Mouse (Mus musculus) heart, adult 2 months (tissue): ENCODE measurements around the gene Tmem236. TPM values are rescaled to one million over a fixed set of nuclear protein-coding genes. Genes with fewer than 3 reads are reported as not detected.

Source experiments
- DNase-seq, 2 experiments: peaks; one replicate each; pipeline ENCODE4 v3.0.0; 2021
- H3K27ac ChIP-seq: fragments of 200-600 bp; 2 replicates; pipeline ENCODE4 v1.8.1; 2022
- H3K27me3 ChIP-seq: fragments of 200-500 bp; 2 replicates; pipeline ENCODE4 v1.6.1; 2012; ENCODE audit warnings: mild to moderate bottlenecking, low read length, inconsistent platforms, mixed read lengths; ENCODE audit not compliant: control insufficient read depth, insufficient read depth
- H3K36me3 ChIP-seq: fragments of 200-500 bp; 2 replicates; pipeline ENCODE4 v1.6.1; 2012; ENCODE audit warnings: low read length, inconsistent platforms; ENCODE audit not compliant: control insufficient read depth, insufficient read depth
- H3K4me1 ChIP-seq: fragments of 200-500 bp; 2 replicates; pipeline ENCODE4 v1.6.1; 2011; ENCODE audit warnings: low read length; ENCODE audit not compliant: control insufficient read depth, insufficient read depth
- H3K4me3 ChIP-seq: fragments of 200-600 bp; 2 replicates; pipeline ENCODE4 v1.8.1; 2022
- H3K79me2 ChIP-seq: fragments of 200-500 bp; replicated peaks from 2 replicates; pipeline ENCODE4 v1.6.1; 2012; ENCODE audit warnings: mild to moderate bottlenecking, inconsistent platforms, low read length, moderate library complexity, mixed read lengths; ENCODE audit not compliant: control insufficient read depth, insufficient read depth
- H3K9ac ChIP-seq: fragments of 200-500 bp; 2 replicates; pipeline ENCODE4 v1.6.1; 2012; ENCODE audit warnings: low read depth, mild to moderate bottlenecking, control low read depth, inconsistent platforms, low read length, mixed read lengths
- CTCF ChIP-seq: fragments of 200-600 bp; IDR thresholded peaks from 2 replicates; pipeline ENCODE4 v1.8.1; 2022; ENCODE audit warnings: antibody characterized with exemption, mild to moderate bottlenecking, moderate library complexity
- EP300 ChIP-seq: fragments of 200-500 bp; IDR thresholded peaks from 2 replicates; pipeline ENCODE4 v1.6.1; 2011; ENCODE audit warnings: low read depth, low read length, control low read depth; ENCODE audit not compliant: insufficient read depth
- POLR2A ChIP-seq: fragments of 200-500 bp; IDR thresholded peaks from 2 replicates; pipeline ENCODE4 v1.6.1; 2011; ENCODE audit warnings: mild to moderate bottlenecking, low read depth, low read length, control low read depth; ENCODE audit not compliant: insufficient read depth
- WGBS: fragments of 180-500 bp; shearing (Covaris S2); methylation state at CpG from one replicate; pipeline ENCODE4 v1.1.7; 2018; 5-methylcytosine and 5-hydroxymethylcytosine counted together
- intact Hi-C: fragments of 180-260 bp; cut with DNase I; formaldehyde crosslinking; loops from one replicate; pipeline ENCODE4 v1.15.1; 2025
- polyA plus RNA-seq: library from polyadenylated mRNA; depleted of rRNA; stranded (reverse); fragments of >200 nt; gene quantifications from 2 replicates; pipeline ENCODE4 v1.2.3, GENCODE M21; 2012
- total RNA-seq, 2 experiments: library from RNA; stranded (reverse); gene quantifications; 2 replicates each; pipeline ENCODE4 v1.2.3; 2021

Gene Tmem236
- total and polyA plus RNA-seq, 3 experiments = 0.08 TPM; not detected in 2

GRCm38 (mm10) chr2:14139590-14139989 lies 34.7 kb upstream of the Tmem236 start:
- intact Hi-C loops = no loop called here
- no peaks in the 10 kb centered on the region; the same call in 1 of the 2 replicates for H3K36me3 ChIP-seq
- no peaks in the 10 kb centered on the region for H3K27me3 ChIP-seq
- TF ChIP-seq POLR2A = no peak
- no peak overlapping the region for H3K4me3 ChIP-seq
- no peaks in the 10 kb centered on the region for H3K79me2 ChIP-seq
- H3K27ac ChIP-seq = no peak overlapping the region
- no peak for DNase-seq
- no peak overlapping the region for H3K9ac ChIP-seq
- WGBS = 89% methylated on average over 6 of the region's 6 CpGs
- H3K4me1 ChIP-seq = peaks cover under 1% of the 10 kb centered on the region

DNA sequence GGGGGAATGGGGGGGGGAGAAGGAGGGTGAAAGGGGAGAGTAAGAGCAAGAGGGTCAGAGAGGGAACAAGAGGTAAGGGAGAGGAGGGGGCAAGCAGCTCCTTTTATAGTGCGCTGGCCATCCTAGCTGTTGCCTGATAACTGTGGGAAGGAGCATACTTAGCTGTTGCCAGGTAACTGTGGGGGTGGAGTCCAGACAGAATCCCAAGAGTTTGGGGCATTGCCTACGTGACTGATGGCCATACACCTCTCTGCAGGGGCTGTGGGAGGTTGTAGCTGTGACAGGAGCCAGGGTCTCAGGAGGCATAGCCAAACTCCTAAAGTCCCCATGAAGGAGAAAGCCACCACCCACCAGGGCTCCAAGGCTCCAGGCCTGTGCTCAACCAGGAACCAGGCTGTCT lies 34.3 kb upstream of the Tmem236 start:
- H3K36me3 ChIP-seq = no peaks in the 10 kb centered on the region; the same call in 1 of the 2 replicates
- H3K4me1 ChIP-seq = peaks cover 4% of the 10 kb centered on the region
- no peaks in the 10 kb centered on the region for H3K27me3 ChIP-seq
- H3K27ac ChIP-seq = no peak overlapping the region
- H3K9ac ChIP-seq = no peak overlapping the region
- DNase-seq = no peak
- H3K79me2 ChIP-seq = no peaks in the 10 kb centered on the region
- H3K4me3 ChIP-seq = no peak overlapping the region
- TF ChIP-seq CTCF (no peak), POLR2A (no peak), EP300 (no peak)
- WGBS = 88% methylated on average over 2 of the region's 2 CpGs
- intact Hi-C loops = loop anchor here (10.0 kb wide), 1 partner anchor 95 kb away; no protein-coding TSS in a partner anchor

DNA sequence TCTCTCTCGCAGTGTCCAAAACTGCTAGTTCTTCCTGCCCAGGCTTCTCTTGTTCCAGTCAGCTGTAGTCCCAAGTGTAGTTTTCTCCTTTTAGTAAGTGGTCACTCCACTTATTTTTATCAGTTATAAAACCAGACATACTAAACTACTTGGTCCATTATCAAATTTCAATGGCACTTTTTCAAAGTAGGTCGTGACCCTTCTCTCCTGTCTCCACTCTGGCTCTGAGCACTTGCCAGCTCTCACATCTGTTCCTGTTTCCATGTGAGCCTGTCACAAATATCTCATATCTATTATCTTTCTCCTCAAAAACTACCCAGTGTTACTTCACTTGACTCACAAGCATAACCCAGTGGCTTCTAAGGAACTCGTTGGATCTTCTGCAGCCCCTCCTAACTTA lies 29.0 kb upstream of the Tmem236 start:
- intact Hi-C loops = loop anchor here (10.0 kb wide), 1 partner anchor 101 kb away; no protein-coding TSS in a partner anchor
- no peak overlapping the region for H3K4me3 ChIP-seq
- no peak overlapping the region for H3K9ac ChIP-seq
- TF ChIP-seq CTCF (no peak), POLR2A (no peak), EP300 (no peak)
- H3K36me3 ChIP-seq = peaks cover 2% of the 10 kb centered on the region; the same call in 1 of the 2 replicates
- WGBS = 21% methylated on average over 3 of the region's 3 CpGs
- H3K4me1 ChIP-seq = peaks cover 4% of the 10 kb centered on the region; the same call in 1 of the 2 replicates
- peak in 1 of 2 experiments; percentile 47 for DNase-seq
- no peak overlapping the region for H3K27ac ChIP-seq
- no peaks in the 10 kb centered on the region for H3K79me2 ChIP-seq
- no peaks in the 10 kb centered on the region for H3K27me3 ChIP-seq

DNA sequence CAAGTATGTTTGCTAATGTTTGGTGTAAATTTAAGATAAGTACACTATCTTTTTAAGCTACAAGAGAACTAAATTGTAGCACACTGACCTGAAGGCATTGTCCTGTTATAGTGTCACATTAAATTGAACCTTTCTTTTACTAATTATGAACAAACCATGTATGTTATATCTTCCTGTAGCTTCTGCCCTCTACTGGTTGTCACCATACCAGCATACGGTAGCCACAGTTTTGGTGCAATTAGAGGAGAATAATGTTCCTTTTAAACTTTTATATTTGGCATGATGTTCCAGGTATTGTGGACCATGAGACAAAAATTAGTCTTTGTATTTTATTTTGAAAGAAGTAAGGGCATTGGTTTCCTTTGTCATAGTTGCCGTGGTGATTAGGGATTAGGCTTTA lies 27.4 kb upstream of the Tmem236 start:
- no peaks in the 10 kb centered on the region for H3K79me2 ChIP-seq
- WGBS = 90% methylated on average over 2 of the region's 2 CpGs
- TF ChIP-seq POLR2A (no peak), CTCF (peak; percentile 51)
- H3K36me3 ChIP-seq = peaks cover 2% of the 10 kb centered on the region; the same call in 1 of the 2 replicates
- intact Hi-C loops = loop anchor here (10.0 kb wide), 1 partner anchor 102 kb away; no protein-coding TSS in a partner anchor
- no peak for DNase-seq
- no peak overlapping the region for H3K9ac ChIP-seq
- H3K27me3 ChIP-seq = no peaks in the 10 kb centered on the region
- H3K4me3 ChIP-seq = no peak overlapping the region
- peaks cover 4% of the 10 kb centered on the region; the same call in 1 of the 2 replicates for H3K4me1 ChIP-seq
- H3K27ac ChIP-seq = no peak overlapping the region

DNA sequence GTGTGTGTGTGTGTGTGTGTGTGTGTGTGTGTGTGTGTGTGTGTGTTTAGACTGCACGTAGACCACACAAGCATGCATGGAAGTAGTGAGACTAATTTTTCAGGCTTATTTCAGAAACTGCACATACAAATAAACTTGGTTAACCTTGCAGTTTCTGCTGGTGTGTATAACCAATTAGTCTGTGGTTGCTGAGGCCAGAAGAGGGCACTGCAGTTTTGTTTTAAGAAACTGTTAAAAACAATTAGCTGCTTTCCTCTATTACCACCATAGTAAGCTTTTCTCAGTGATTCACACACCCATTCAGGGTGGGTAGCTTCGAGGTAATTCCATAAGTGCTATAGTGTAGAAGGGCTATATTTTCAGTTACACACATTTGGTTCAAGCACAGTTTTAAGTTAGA lies 23.5 kb upstream of the Tmem236 start:
- DNase-seq = no peak
- WGBS = 92% methylated on average over 2 of the region's 2 CpGs
- H3K27ac ChIP-seq = no peak overlapping the region
- H3K4me3 ChIP-seq = no peak overlapping the region
- H3K79me2 ChIP-seq = no peaks in the 10 kb centered on the region
- H3K36me3 ChIP-seq = no peaks in the 10 kb centered on the region
- no peaks in the 10 kb centered on the region for H3K27me3 ChIP-seq
- no peak for TF ChIP-seq EP300
- peak; percentile 45 for TF ChIP-seq CTCF
- no peaks in the 10 kb centered on the region for H3K4me1 ChIP-seq
- H3K9ac ChIP-seq = no peak overlapping the region
- intact Hi-C loops = no loop called here

DNA sequence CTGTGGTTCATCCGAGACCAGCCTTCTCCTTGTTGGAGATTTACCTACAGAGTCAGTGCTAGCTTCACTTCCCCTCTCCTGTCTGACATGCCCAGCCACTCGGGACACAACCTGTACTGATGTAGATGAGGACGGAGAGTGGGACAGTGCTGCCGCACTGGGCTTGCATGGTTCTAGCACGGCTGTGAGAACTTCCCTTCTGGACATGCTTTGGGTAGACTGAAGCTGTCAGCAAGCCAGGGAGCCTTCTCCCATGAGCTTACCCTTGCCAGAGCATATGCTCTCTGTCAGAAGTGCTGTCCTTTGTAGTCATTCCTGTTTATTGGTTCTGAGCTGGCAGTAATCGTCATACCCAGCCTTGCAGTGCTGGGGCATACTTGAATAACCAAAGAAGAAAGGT lies 22.5 kb upstream of the Tmem236 start:
- no peak overlapping the region for H3K27ac ChIP-seq
- intact Hi-C loops = no loop called here

More for the DNA sequence above, 22.5 kb upstream of the Tmem236 start:
- no peak overlapping the region for H3K9ac ChIP-seq
- 75% methylated on average over 6 of the region's 6 CpGs for WGBS
- no peak overlapping the region for H3K4me3 ChIP-seq
- no peaks in the 10 kb centered on the region for H3K79me2 ChIP-seq
- TF ChIP-seq CTCF (no peak), EP300 (no peak), POLR2A (no peak)
- no peaks in the 10 kb centered on the region for H3K27me3 ChIP-seq
- no peaks in the 10 kb centered on the region for H3K36me3 ChIP-seq
- DNase-seq = no peak
- no peaks in the 10 kb centered on the region for H3K4me1 ChIP-seq
